Mouse (Mus musculus) heart, postnatal 10 days (tissue): ENCODE results near the gene Sh3gl3. TPM values are rescaled to one million over a fixed set of nuclear protein-coding genes. Genes with fewer than 3 reads are reported as not detected.

Source experiments
- DNase-seq, 2 experiments: peaks; one replicate each; pipeline ENCODE4 v3.0.0; 2021
- intact Hi-C: fragments of 180-260 bp; cut with DNase I; formaldehyde crosslinking; loops from one replicate; pipeline ENCODE4 v1.15.1; 2025
- total RNA-seq, 2 experiments: library from RNA; stranded (reverse); gene quantifications; 2 replicates each; pipeline ENCODE4 v1.2.3; 2021

The Sh3gl3 gene
- total RNA-seq, 2 experiments from 2014 or later = 1.1 to 1.7 TPM

DNA sequence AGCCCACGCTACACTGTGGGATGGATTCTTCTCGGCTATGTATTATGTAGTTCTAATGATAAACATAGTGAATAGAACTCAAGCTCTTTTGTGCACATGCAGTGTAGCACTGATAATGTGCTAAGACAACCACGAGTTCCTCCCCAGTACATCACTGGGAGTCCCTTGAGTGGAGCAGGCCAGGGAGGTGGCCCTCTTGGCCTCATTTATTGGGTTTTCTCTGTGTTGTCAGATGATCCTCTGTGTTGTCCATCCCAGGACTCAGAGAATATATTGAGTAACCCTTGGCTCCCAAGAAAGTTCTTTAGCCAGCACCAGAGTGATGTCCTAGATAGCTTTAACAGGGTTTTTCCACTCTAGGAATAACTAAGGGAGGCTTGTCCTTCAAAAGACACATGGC lies 176.8 kb downstream of the Sh3gl3 start:
- intact Hi-C loops = no loop called here
- DNase-seq = no peak

Other genes starting within 250 kb of the Sh3gl3 start
- gene Hdgfl3, start 239.4 kb upstream of the Sh3gl3 start, total RNA-seq = 10 to 100 TPM; 12.3 to 14.3 TPM
- gene Bnc1, start 181.5 kb upstream of the Sh3gl3 start, total RNA-seq = 1 to 10 TPM; 1.8 to 2.9 TPM
- gene Adamtsl3, start 161.9 kb downstream of the Sh3gl3 start, total RNA-seq = 10 to 100 TPM; 11.9 to 12.4 TPM